Mouse (Mus musculus): ENCODE data around the gene Pcdh8. TPM values are rescaled to one million over a fixed set of nuclear protein-coding genes. Genes with fewer than 3 reads are reported as not detected.

The Pcdh8 gene
- polyA plus RNA-seq (2015; fragmentation: Nextera tagmentation; extraction: Ambion mirVana): 54.5 and 64.5 TPM in 2 replicates

- H3K36me3 ChIP-seq (ENCODE audit: control insufficient read depth, insufficient read depth, low read length): no peaks in the 10 kb centered on the region
- H3K27me3 ChIP-seq (ENCODE audit: control insufficient read depth, insufficient read depth, low read depth, low read length): no peaks in the 10 kb centered on the region
- H3K4me2 ChIP-seq (ENCODE audit: low read length): peak within 1 kb of the TSS; percentile 81
- peak within 1 kb of the TSS; percentile 71 for H3K4me3 ChIP-seq (ENCODE audit: low read depth, low read length)
- peaks cover 29% of the 10 kb centered on the region for H3K4me1 ChIP-seq (ENCODE audit: control insufficient read depth, insufficient read depth, low read length)
- under 1% methylated on average over 30 of the region's 30 CpGs for WGBS
- H3K9ac ChIP-seq (ENCODE audit: low read depth, low read length): peak within 1 kb of the TSS; percentile 87
- 0 out of 2 replicates have a peak, but pooled peaks cover 3% of the 10 kb centered on the region for H3K9me3 ChIP-seq (replicated peaks; ENCODE audit: control insufficient read depth, low read length, poor library complexity, severe bottlenecking)
- ATAC-seq: peak; percentile 92
- H3K27ac ChIP-seq (ENCODE audit: low read length): peak within 1 kb of the TSS; percentile 94
These were observed at the start of gene Pcdh8 for GRCm38 (mm10) chr14:79771094-79771535. Pcdh8 (minus strand) TSS chr14:79771312.

GRCm38 (mm10) chr14:79814709-79815108, 43.6 kb upstream of the Pcdh8 start:
- peak overlapping the region; percentile 16 for H3K4me2 ChIP-seq (ENCODE audit: low read length)
- H3K4me3 ChIP-seq (ENCODE audit: low read depth, low read length): no peak overlapping the region
- no peaks in the 10 kb centered on the region for H3K27me3 ChIP-seq (ENCODE audit: control insufficient read depth, insufficient read depth, low read depth, low read length)
- H3K9ac ChIP-seq (ENCODE audit: low read depth, low read length): no peak overlapping the region
- ATAC-seq: peak; percentile 58
- H3K9me3 ChIP-seq (replicated peaks; ENCODE audit: control insufficient read depth, low read length, poor library complexity, severe bottlenecking): no peaks in the 10 kb centered on the region
- 0 out of 2 replicates have a peak overlapping the region, but pooled peaks have one; percentile 3 for H3K27ac ChIP-seq (ENCODE audit: low read length)
- peaks cover 7% of the 10 kb centered on the region for H3K4me1 ChIP-seq (ENCODE audit: control insufficient read depth, insufficient read depth, low read length)
- H3K36me3 ChIP-seq (ENCODE audit: control insufficient read depth, insufficient read depth, low read length): no peaks in the 10 kb centered on the region
- 44% methylated on average over 8 of the region's 8 CpGs for WGBS

DNA sequence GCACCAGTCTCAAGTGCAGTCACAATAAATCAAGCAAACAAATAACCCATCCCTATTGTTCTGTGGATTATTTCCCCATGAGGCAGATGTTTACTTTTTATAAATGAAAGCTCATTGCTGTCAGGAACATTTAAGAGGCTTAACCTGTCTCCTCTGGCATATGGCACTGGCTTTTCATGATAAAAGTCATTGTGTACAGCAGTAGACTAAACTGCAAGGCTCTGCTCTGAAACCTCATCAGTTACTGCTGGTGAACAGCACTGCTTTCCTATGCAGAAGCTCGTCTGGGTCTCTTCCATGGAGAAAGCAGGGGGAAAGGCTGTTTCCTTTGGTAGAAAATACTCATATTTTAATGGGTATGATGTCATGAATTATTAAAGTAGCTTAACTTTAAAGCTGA, 43.0 kb upstream of the Pcdh8 start:
- Histone ChIP-seq H3K9me3 (replicated peaks; ENCODE audit: control insufficient read depth, low read length, poor library complexity, severe bottlenecking) (no peaks in the 10 kb centered on the region), H3K4me2 (ENCODE audit: low read length) (no peak overlapping the region; the same call in 1 of the 2 replicates), H3K4me1 (ENCODE audit: control insufficient read depth, insufficient read depth, low read length) (peaks cover 7% of the 10 kb centered on the region), H3K9ac (ENCODE audit: low read depth, low read length) (no peak overlapping the region), H3K27me3 (ENCODE audit: control insufficient read depth, insufficient read depth, low read depth, low read length) (no peaks in the 10 kb centered on the region), H3K27ac (ENCODE audit: low read length) (0 out of 2 replicates have a peak overlapping the region, but pooled peaks have one; percentile 3), H3K4me3 (ENCODE audit: low read depth, low read length) (no peak overlapping the region), H3K36me3 (ENCODE audit: control insufficient read depth, insufficient read depth, low read length) (no peaks in the 10 kb centered on the region)
- peak; percentile 71 for ATAC-seq
- 18% methylated on average over 1 of the region's 1 CpGs for WGBS

- H3K4me2 ChIP-seq (ENCODE audit: low read length): no peak overlapping the region
- no peaks in the 10 kb centered on the region for H3K4me1 ChIP-seq (ENCODE audit: control insufficient read depth, insufficient read depth, low read length)
- ATAC-seq: no peak
- no peaks in the 10 kb centered on the region for H3K9me3 ChIP-seq (replicated peaks; ENCODE audit: control insufficient read depth, low read length, poor library complexity, severe bottlenecking)
- H3K36me3 ChIP-seq (ENCODE audit: control insufficient read depth, insufficient read depth, low read length): no peaks in the 10 kb centered on the region
- WGBS: 68% methylated on average over 8 of the region's 8 CpGs
- no peak overlapping the region for H3K9ac ChIP-seq (ENCODE audit: low read depth, low read length)
- H3K27me3 ChIP-seq (ENCODE audit: control insufficient read depth, insufficient read depth, low read depth, low read length): no peaks in the 10 kb centered on the region
- no peak overlapping the region for H3K27ac ChIP-seq (ENCODE audit: low read length)
- no peak overlapping the region for H3K4me3 ChIP-seq (ENCODE audit: low read depth, low read length)
These were observed 22.1 kb upstream of the Pcdh8 start for GRCm38 (mm10) chr14:79793179-79793578.

GRCm38 (mm10) chr14:79789535-79789934, 18.4 kb upstream of the Pcdh8 start:
- no peaks in the 10 kb centered on the region for H3K4me1 ChIP-seq (ENCODE audit: control insufficient read depth, insufficient read depth, low read length)
- ATAC-seq: no peak
- no peaks in the 10 kb centered on the region; the same call in 1 of the 2 replicates for H3K27me3 ChIP-seq (ENCODE audit: control insufficient read depth, insufficient read depth, low read depth, low read length)
- no peak overlapping the region for H3K4me2 ChIP-seq (ENCODE audit: low read length)
- H3K36me3 ChIP-seq (ENCODE audit: control insufficient read depth, insufficient read depth, low read length): no peaks in the 10 kb centered on the region
- H3K4me3 ChIP-seq (ENCODE audit: low read depth, low read length): no peak overlapping the region
- H3K9me3 ChIP-seq (replicated peaks; ENCODE audit: control insufficient read depth, low read length, poor library complexity, severe bottlenecking): no peaks in the 10 kb centered on the region
- H3K27ac ChIP-seq (ENCODE audit: low read length): no peak overlapping the region
- H3K9ac ChIP-seq (ENCODE audit: low read depth, low read length): no peak overlapping the region
- 28% methylated on average over 4 of the region's 4 CpGs for WGBS

- H3K27ac ChIP-seq (ENCODE audit: low read length): no peak overlapping the region
- no peak for ATAC-seq
- H3K4me2 ChIP-seq (ENCODE audit: low read length): no peak overlapping the region
- no peaks in the 10 kb centered on the region for H3K9me3 ChIP-seq (replicated peaks; ENCODE audit: control insufficient read depth, low read length, poor library complexity, severe bottlenecking)
- no peaks in the 10 kb centered on the region for H3K4me1 ChIP-seq (ENCODE audit: control insufficient read depth, insufficient read depth, low read length)
- no peak overlapping the region for H3K9ac ChIP-seq (ENCODE audit: low read depth, low read length)
- no peaks in the 10 kb centered on the region for H3K36me3 ChIP-seq (ENCODE audit: control insufficient read depth, insufficient read depth, low read length)
- no peaks in the 10 kb centered on the region; the same call in 1 of the 2 replicates for H3K27me3 ChIP-seq (ENCODE audit: control insufficient read depth, insufficient read depth, low read depth, low read length)
- no peak overlapping the region for H3K4me3 ChIP-seq (ENCODE audit: low read depth, low read length)
- 83% methylated on average over 2 of the region's 2 CpGs for WGBS
These were observed 17.6 kb upstream of the Pcdh8 start for GRCm38 (mm10) chr14:79788656-79789204.

DNA sequence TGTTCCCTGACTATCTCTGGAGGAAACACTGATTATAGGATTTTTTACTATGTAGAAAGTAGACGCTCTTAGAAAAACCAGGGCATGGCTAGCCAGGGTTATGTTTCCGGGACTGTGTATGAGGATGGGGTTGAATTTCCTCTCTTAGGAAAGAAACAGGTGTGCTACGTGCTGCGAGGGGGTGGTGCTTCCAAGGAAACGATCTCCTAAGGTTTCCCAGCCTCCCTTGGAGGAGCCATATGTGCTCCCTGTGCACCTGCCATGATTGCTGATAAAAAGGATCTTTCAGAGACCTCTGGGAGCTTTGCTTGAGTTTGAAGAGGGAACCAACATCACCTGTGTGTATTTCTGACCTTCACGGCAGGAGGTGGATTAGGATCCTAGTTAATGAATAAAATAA, 16.8 kb upstream of the Pcdh8 start:
- Histone ChIP-seq H3K4me1 (ENCODE audit: control insufficient read depth, insufficient read depth, low read length) (no peaks in the 10 kb centered on the region), H3K27me3 (ENCODE audit: control insufficient read depth, insufficient read depth, low read depth, low read length) (no peaks in the 10 kb centered on the region; the same call in 1 of the 2 replicates), H3K27ac (ENCODE audit: low read length) (no peak overlapping the region), H3K36me3 (ENCODE audit: control insufficient read depth, insufficient read depth, low read length) (no peaks in the 10 kb centered on the region), H3K4me2 (ENCODE audit: low read length) (no peak overlapping the region), H3K9ac (ENCODE audit: low read depth, low read length) (no peak overlapping the region), H3K4me3 (ENCODE audit: low read depth, low read length) (no peak overlapping the region), H3K9me3 (replicated peaks; ENCODE audit: control insufficient read depth, low read length, poor library complexity, severe bottlenecking) (no peaks in the 10 kb centered on the region)
- ATAC-seq: no peak
- 95% methylated on average over 6 of the region's 6 CpGs for WGBS

DNA sequence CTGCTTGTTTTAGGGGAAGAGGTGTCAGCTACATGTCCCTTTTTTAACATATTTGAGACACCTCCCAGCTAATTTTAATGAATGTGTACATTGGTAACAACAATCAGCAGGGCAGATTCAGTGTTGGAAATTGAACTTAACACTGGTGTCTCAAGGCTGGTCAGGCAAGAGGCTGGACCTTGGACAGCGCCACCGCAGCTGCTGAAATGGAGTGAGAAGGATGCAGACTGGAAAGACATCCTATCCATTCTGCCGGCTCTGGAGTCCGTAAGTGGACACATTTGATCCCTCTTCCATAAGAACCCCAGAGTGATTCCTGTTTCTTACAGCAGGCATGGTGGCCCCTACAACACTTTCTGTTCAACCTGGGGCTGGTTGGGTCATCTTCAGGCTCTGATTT, 14.3 kb upstream of the Pcdh8 start:
- H3K9me3 ChIP-seq (replicated peaks; ENCODE audit: control insufficient read depth, low read length, poor library complexity, severe bottlenecking): no peaks in the 10 kb centered on the region
- H3K36me3 ChIP-seq (ENCODE audit: control insufficient read depth, insufficient read depth, low read length): no peaks in the 10 kb centered on the region
- H3K27me3 ChIP-seq (ENCODE audit: control insufficient read depth, insufficient read depth, low read depth, low read length): no peaks in the 10 kb centered on the region; the same call in 1 of the 2 replicates
- H3K4me1 ChIP-seq (ENCODE audit: control insufficient read depth, insufficient read depth, low read length): no peaks in the 10 kb centered on the region
- 66% methylated on average over 4 of the region's 4 CpGs for WGBS
- no peak overlapping the region for H3K9ac ChIP-seq (ENCODE audit: low read depth, low read length)
- H3K4me2 ChIP-seq (ENCODE audit: low read length): no peak overlapping the region
- no peak for ATAC-seq
- no peak overlapping the region for H3K4me3 ChIP-seq (ENCODE audit: low read depth, low read length)
- H3K27ac ChIP-seq (ENCODE audit: low read length): no peak overlapping the region

GRCm38 (mm10) chr14:79780889-79781288, 9.8 kb upstream of the Pcdh8 start:
- Histone ChIP-seq H3K4me3 (ENCODE audit: low read depth, low read length) (no peak overlapping the region), H3K36me3 (ENCODE audit: control insufficient read depth, insufficient read depth, low read length) (no peaks in the 10 kb centered on the region), H3K9ac (ENCODE audit: low read depth, low read length) (no peak overlapping the region), H3K9me3 (replicated peaks; ENCODE audit: control insufficient read depth, low read length, poor library complexity, severe bottlenecking) (no peaks in the 10 kb centered on the region), H3K4me1 (ENCODE audit: control insufficient read depth, insufficient read depth, low read length) (no peaks in the 10 kb centered on the region), H3K27ac (ENCODE audit: low read length) (no peak overlapping the region), H3K27me3 (ENCODE audit: control insufficient read depth, insufficient read depth, low read depth, low read length) (no peaks in the 10 kb centered on the region; the same call in none of the 2 replicates), H3K4me2 (ENCODE audit: low read length) (no peak overlapping the region)
- 67% methylated on average over 1 of the region's 1 CpGs for WGBS
- ATAC-seq: no peak

All from midbrain, embryonic 16.5 days (tissue).